Mouse (Mus musculus) liver (tissue): ENCODE data around the gene Klf12.
A peak's percentile ranks its signal among the peaks of the same experiment; 100 is the strongest.

Experiments
- DNase-seq: peaks from one replicate; pipeline ENCODE4 v3.0.0-alpha.2; 2020; ENCODE audit warnings: mixed read lengths

The Klf12 gene

DNA sequence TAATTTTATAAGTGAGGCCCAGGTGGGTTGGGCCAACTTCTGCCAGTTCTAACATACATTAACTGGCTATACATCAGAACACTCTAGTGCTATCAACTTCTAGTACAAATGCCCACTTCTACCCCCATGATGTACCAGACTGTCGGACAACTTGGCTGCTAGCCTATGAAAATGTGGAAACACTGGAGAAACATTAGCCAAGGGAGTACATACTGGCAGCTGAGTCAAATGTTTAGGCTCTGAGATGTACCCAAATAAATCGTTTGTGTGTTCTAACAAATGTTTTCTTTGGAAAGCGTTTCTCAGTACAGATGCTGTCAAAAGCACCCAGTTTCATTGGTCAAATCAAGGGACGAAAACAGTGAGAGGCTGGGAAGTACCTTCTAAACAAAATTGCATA lies 152.0 kb downstream of the Klf12 start:
- DNase-seq, result no peak

DNA sequence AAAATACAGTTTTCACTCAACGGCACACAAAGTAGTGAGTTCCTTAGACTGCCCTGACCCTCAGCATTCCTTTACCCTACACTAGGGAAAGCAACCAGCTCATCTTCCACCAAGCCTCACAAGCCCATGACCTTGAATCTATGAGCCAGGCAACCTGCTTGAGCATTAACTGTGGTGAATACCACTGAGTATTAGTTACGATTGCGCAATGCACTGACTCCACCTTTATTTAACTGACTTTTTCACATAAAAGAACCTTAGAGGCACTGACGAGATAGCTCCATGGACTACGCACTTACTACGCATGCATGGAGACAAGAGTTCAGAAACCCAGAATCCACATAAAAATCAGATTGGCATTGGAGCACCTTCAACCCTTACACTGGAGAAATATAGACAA lies 158.4 kb downstream of the Klf12 start:
- no peak for DNase-seq

DNA sequence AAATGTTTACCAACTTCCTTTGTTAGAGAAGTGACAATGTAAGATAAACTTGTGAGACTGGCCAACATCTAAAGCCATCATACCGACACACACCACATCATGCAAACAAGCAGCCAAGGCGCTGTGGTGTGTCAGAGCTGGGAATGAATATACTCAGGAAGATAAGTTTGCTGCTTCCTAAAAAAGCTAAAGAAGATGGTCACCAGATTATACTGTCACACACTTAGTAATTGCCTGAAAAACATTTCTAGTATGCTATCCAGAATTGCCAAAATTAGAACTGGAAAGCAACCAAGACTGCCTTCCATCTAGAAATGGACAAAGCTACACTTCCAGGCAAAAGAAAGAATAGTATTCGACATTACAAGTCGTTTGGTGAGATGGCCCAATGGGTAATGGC lies 163.4 kb downstream of the Klf12 start:
- DNase-seq, result no peak

DNA sequence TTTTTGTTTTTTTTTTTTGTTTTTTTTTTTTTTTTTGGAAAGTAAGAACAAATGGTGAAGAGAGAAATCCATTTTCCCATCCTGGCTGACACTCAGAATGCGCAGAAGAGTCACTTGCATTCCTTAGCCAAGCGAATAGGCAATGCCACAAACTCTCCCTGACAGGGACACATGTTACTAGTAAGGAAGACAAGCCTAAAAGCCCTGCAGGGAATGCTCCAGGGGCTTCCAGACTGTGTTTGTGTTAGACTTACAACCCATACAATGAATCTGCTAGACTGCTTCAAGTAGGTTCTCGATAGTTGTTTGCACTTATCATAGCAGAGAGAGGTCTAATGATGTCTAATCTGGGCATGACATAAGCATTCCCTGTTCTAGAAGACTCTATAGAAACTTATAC lies 164.6 kb downstream of the Klf12 start:
- no peak for DNase-seq

DNA sequence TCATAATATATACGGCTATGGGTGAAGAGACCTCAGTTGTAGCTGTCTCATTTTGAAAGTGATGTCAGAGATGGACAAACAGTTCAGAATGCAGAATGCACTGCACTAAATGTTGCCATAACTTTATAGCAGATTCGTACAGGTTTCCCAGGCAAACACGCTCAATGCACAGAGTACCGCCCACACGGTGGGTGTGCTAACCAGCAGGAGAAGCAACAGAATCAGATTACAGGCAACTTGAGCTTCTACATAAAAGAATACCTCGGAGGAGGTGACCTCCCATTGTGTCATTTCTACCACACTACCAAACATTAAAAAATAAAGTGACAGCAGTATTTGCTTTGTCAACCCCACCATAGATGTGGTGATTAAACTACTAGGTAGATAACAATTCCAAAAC lies 171.1 kb downstream of the Klf12 start:
- no peak for DNase-seq

DNA sequence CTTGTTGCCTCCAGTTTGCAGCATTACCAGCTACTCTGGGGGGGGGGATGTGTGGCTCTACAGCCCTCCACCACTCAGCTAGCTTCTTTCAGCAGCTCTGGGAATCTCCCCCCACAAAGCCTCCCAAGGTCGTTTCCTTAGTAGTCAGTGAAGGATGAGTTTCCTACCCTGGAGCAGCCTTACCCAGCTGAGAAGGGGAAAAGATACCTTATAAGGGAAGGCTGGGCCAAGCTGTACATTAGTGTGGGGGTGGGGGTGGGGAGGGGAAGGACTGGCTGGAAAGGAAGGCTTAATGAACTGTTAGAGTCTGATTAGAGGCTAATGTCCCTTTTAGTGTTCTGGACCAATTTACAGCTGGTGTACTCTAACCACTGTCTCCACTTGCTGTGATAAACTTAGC lies 172.7 kb downstream of the Klf12 start:
- peak; percentile 12 for DNase-seq

DNA sequence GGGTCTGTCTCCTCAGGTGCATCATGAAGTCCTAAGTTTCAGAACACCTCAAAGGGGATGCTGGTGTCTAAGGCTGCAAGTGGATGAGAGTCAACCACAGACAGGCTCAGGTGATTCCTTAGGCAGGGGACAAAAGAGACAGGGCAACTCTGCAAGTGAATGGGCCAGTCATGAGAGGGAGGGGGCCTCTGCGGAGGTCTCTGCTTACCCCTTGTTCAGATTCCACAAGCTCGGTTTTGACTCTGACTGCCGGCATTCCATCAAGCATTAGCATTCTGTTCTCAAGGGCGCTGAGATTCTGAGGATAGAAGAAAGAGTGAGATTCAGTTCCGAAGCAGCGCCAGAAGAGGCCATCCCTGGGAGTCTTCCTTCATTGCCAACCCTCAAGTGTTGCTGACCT lies 174.9 kb downstream of the Klf12 start:
- no peak for DNase-seq

DNA sequence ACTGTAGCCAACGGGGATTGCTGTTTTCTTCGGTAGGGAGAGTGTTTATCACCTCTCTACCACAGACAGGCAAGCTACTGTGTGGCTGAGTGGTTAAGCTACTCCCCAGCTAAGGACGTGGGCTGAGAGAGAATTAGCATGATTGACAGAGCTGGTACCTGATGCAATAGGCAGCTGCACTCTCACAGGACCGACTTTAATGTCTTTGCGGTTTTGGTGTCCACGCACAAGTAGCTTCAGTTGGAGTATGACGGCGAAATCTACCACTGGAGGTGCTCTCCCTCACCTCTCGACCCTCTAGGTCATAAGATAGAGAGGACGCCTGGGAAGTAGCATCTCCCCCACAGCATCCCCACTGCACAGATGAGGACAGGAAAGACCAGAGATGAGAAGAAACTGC lies 178.9 kb downstream of the Klf12 start:
- DNase-seq, result no peak

DNA sequence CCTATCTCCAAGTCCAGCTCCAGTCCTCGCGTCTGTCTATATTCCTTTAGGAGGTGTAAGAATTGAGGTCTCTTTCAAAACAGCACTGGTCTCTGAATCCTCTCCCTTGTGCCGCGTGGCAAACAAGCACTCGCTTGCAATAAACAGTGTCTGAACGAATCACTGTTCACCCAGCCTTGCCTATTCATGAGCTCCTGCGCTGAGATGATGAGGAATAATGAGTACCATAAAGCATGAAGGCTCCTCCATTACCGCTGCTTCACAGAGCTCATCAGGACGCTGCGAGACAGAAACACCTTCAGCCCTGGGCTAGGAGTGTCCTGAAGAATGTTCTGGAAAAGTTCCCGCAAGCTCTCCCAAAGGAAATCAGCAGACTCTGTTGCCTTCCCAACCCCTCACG lies 179.7 kb downstream of the Klf12 start:
- DNase-seq, result no peak

DNA sequence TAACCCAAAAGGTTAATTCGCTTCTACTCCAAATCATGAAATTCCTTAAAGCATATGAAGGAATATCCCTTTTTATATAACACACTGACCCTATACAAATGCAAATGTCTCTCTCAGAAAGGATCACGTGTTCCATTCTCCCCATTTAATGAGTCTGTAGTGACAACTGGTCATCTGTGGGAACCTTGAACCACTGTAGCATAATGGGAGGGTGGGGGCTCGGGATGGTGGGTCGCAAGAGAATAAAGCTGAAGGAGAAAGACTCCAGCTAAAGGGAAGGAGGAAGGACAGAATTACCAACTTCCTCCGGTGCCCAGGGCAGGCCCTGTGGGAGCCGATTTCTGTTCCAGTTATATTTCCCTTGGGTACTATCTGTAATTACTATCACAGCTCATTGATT lies 180.7 kb downstream of the Klf12 start:
- no peak for DNase-seq

DNA sequence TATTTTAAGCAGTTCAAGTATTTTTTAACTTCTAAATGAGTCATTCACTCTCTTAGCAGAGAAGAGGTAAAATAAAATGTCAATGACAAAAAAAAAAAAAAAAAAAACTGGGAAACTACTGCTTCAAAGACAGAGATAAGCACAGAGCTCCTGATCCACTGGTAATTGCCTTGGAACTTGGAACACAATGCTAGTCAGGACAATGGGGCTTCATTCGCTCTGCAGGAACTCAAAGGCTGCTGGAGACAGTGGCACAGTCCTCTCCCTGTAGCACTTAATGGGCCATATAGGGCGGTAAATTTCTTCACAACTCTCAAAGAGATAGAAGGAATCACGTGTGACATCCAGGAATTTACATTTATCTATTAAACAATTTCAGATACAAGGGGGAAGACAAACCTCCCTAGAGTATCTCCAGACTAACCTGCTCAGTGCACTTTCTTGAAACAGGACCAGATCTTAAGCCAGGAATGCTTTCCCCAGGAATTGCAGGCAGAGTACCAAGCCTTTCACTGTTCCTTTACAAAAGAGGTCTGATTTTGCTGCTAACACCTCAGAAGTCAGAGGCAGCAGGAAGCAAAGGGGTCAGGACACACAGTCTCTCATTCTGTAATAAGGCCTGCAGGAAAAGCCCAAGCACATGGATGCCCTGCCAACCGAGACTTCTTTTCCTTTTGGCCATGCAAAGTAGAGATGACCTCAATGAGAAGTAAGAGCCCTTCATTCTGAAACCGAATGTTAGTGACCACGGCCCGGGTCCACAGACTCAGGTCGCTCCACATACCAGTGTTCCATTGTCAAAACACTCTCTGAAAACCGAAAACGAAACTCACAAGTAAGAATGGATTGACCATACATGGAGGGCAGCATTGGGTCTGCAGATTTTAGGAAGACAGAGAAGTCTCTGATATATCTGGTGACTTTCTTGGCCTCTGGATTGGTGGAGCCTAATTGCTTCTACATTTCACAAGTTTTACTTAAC lies 187.0 kb downstream of the Klf12 start:
- no peak for DNase-seq

DNA sequence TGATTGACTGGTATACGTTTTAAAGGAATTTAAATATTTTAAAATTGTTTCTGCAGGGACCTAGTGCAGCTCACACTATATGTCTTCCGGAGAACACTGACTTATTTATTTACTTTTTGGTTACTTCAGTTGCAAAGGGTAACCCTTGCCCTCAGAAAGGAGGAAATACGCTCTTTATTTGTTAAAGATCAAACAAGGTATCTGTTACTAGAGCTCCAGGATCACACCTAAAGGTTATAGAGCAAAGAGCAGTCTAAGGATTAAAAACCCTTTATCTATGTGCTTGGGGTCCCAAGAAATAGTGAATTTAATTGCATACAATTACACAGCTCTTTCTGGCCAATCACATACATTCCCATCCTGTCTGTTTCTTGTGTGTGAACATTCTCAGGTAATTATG lies 188.7 kb downstream of the Klf12 start:
- DNase-seq, result no peak

DNA sequence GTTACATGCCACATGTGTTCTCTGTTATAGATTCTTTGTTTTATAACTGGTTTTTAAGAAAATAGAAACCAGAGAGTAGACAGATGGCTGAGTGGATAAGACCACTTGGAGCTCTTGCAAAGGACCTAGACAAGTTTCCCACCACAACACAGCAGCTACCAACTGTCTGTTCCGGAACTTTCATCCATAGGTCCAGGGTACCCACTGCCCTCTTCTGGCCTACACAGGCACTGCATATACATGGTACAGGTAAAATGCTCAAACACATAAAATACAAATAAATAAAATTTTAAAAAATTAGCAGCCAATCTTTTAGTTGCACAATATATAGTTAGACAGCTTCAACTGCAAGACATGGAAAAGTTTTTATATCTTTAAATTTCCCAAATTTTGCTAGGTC lies 194.0 kb downstream of the Klf12 start:
- no peak for DNase-seq

DNA sequence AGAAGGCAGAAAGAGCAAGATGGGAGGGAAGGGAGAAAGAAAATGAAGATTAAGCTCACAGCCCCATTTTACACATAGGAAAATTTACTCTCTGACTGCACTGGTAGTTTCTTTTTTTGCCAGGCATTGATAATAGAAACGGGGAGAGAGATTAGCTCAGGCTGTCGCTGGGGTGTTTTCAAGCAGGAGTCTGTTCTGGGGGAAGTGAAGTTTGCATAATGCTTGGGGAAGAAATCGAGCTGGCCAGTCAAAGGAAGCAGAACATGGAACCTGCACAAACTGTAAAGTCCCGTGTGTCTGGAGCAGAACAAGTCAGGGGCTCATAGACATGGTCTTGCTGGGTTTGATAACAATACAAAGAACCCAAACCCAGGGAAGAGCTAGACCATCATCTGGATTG lies 204.9 kb downstream of the Klf12 start:
- DNase-seq, result no peak

DNA sequence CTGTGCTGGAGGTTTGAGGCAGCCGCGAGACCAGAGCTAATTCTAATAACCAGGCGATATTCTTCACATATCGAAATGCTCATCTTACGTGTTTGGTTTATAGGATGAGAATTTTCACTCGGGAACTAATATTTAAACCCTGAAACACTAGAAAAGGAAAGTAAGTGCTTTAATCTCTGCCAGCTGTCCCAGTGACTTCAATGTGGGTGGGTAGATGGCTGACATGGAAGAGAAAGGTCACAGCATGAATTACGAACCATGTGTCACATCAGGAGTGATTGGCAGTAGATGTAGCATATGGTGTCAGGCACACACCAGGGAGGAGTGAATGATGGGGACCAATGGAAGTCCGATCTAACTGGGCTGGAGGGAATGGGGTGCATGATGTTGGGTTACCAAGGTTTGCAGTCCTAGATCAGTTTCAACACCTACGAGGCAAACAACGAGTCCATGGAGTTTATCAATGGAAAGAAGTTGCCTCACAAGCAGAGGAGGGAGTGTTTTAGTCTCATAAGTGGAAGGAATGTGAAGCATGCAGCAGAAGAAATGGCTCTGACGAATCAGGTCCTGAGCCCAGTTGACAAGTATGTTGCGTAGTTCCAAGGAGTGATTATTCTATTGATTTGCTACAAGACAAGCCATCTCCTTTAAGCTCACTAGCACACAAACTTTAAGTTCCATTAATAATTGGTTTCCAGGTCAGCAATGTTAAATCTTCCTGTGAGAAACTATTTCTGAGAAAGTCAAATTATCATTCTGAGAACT lies 211.9 kb downstream of the Klf12 start:
- no peak for DNase-seq

DNA sequence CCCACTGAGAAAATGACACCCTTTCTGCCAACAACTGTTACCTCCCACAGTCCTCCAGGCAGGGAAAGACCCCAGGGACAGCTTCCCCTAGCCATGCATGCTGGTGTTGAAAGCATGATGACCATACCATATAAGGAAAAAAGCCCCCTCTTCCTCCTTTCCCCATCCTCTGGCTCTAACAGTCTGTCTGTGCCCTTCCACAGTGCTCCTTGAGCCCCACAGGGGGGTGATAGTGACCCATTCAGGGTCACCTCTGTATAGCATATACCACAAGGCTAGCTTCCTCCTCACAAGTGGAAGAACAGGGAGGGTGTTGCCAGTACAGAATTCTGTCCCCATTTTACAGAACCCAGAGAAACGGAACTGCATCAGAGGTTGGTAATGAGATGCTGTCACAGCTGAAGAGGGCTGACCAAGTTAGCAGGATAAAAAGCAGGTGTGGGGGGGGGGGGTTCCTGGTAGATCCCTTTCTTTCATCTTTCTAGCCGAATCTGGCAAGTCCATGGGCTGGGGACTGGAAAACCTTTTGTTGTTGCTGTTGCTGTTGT lies 214.9 kb downstream of the Klf12 start:
- DNase-seq, result no peak

DNA sequence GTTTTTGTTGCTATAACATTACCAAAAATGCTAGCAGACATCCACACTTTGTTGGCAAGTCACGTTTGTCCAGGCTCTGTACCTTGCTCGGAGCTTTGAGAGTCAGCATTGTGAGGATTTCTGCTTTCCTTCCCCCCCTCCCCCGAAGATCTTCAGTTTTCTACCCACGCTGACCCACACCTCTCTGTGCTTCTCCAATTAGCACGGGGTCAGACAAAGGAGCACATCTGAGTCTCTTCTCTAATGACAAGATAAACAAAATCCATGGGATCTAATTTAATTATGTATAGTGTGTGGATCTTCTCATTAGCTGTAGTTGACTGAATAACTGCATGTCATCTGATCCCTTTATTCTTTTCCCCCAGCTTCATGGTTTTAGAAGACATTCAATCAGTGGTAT lies 215.8 kb downstream of the Klf12 start:
- DNase-seq, result no peak

DNA sequence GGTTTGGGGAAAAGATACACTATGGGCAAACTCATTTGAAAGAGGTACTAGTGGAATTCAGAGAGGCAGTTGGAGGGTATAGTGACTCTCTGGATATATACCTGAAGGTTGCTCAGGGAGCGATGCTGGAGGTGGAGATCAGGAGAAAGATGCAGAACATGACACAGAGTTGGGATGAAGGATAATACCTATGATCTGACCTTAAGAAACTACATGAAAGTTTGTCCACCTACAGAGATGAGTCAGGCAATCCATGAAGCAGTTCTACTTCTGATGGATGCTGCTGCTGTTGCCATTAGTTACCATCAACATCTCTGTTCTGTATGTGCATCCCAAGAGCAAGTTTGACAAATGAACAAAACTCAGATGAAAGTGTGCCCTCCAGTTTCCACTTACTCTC lies 222.0 kb downstream of the Klf12 start:
- no peak for DNase-seq

DNA sequence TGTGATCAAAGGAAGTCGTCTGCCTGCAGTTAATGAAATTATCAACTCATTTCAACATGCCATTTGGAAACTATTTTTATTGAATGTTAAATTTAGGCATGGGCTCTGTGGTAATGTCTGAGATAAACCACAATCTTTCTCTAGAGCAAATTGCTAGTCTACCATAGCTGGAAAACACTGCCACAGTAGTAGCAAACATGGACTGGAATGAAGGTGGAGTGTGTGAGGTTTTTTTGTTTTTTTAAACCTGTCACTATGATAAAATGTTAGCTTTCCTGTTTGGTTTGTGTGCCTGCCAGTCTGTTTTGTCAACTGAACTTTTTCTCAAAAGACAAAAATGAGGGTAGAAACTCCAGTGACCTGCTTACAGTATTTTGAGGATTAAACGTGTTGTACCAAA lies 230.3 kb downstream of the Klf12 start:
- DNase-seq, result no peak

DNA sequence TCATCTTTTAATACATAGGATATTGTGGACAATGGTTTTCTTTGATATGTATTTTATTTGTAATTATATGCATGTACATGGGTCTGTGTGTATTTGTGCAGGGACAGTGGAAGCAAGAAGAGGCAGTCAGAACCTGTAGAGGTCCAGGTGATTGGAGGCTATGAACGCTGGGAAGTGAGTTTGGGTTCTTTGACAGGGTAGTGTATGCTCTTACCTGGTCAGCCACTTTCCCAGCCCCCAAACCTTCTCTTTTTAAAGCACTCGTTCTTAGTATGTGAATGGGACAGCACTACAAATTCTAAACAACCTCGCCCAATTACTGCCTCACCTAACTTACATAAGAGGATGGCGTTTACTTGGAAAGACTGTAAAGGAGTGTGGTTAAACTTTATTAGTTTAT lies 231.0 kb downstream of the Klf12 start:
- DNase-seq, result no peak

DNA sequence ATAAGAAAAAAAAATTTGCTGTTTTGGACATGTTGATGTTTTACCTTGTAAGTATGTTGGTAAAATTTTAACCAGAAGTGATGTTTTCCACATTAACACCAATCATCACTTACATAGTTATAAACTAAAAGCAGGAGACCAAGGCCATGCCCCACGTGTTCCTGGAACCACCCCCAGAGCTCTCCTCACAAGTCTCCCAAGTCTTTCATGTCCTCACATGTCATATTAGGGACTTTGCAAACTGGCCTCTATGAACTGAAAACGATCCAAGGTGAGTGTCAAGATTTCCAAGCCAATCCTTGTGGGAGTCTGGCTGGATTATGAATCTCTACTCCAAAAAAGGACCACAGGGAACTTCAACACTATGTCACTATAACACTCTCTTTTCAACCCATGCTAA lies 231.6 kb downstream of the Klf12 start:
- DNase-seq, result no peak

DNA sequence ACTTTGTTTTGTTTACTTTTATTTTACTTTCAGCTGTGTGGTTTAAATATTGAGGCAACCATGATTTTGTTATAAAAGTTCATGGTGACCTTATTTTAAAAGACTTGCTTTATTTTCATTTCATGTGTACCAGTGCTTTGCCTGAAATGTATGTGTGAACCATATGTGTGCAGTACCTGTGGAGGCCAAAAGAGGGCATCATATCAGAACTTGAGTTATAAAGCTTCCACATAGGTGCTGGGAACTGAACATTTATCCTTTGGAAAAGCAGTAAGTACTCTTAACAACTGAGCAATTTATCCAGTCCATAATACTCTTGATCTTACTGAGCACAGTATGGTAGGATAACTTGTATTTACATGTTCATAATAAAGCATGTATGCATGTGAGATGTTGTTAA lies 239.0 kb downstream of the Klf12 start:
- DNase-seq, result no peak

DNA sequence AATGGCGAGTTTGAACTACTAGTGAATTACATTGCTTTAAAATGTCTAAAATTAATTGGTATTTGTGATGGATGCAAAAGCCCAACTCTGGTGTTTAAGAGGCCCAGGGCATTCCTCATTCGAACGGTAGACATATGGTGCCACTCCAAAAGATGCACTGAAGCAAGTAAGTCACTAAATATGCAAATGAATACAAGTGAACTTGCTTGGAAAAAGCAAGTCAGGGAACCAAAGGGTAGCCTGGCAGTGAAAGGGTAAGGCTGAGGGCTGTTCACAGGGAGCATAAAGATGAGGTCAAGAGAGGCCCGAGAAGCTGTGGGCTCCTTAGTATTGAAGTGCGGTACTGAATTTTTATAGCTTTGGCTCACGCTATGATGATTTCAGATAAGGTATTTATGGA lies 242.7 kb downstream of the Klf12 start:
- no peak for DNase-seq

DNA sequence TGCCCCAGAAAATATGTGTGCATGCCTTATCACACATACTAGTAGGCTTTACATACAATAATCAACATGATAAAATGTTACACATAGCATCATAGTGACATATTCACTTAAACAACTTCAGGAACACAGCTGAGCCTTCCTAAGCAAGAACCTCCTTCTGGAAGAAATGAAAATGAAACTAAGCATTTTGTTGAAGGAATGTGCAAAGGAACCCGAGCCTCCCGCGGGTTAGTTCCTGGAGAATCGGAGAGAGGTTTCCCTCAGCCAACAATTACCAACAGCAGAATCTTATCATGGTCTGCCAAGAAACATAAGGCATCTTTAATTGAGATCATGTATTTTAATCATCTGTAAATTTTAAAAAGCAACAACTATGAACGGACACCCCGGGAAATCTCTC lies 257.8 kb downstream of the Klf12 start:
- DNase-seq, result no peak
